Mouse (Mus musculus): ENCODE data around the gene Smurf2. TPM values are rescaled to one million over a fixed set of nuclear protein-coding genes. Genes with fewer than 3 reads are reported as not detected.
"Not testable (repeated sequence)": the region's sequence is repeated elsewhere in the genome, so short reads cannot be mapped to it uniquely, and the experiment has no call there.

The Smurf2 gene
- polyA plus RNA-seq, 1 experiment from 2014 or later: 16.5 TPM

DNA sequence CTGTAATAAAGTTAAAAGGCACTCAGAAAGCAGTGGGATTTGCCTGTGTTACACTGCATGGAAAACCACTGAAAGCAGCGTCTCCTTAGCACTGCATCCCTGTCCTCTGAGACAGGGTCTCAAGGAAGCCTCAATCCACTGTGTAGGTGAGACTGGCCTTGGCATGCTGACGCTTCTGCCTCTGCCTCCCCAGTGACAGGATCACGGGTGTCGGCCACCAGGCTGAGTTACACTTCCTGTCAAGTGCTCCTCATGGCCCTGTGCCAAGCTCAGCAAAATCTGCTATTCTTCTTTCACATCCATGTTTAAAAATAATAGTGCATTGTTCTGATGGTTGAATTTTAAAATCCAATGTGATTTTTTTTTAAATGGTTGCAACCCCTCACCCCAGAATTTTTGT lies 99.5 kb downstream of the Smurf2 start:
- Histone ChIP-seq H3K4me3 (no peak overlapping the region), H3K9ac (no peak overlapping the region), H3K4me2 (no peak overlapping the region), H3K27me3 (no peaks in the 10 kb centered on the region), H3K36me3 (peaks cover 72% of the 10 kb centered on the region), H3K4me1 (peaks cover 13% of the 10 kb centered on the region; the same call in 1 of the 2 replicates), H3K9me3 (no peaks in the 10 kb centered on the region), H3K27ac (no peak overlapping the region)
- WGBS: 26% methylated on average over 4 of the region's 4 CpGs
- no peak for ATAC-seq (ENCODE audit: borderline replicate concordance, extremely low read depth, low FRiP score, low TSS enrichment)

DNA sequence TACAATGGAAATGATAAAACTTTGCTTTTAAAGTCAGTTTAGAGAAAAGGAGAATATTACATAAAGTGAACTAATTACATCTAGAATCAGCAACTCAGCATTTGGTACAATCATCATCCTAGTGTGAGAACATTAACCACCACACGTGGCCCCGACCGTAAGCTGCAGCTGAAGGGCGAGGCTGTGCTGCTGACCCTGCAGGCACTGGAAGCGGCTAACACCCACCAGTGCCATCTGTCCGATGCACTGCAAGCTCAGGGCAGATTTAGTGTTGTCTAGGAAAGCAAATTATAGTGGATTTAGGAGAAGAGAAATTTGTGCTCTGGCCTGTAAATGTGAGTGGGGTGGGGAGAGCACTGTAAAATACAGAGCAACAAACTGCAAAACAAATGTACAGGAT lies 100.3 kb downstream of the Smurf2 start:
- no peak overlapping the region for H3K9ac ChIP-seq
- H3K4me1 ChIP-seq: peaks cover 13% of the 10 kb centered on the region; the same call in 1 of the 2 replicates
- H3K27ac ChIP-seq: no peak overlapping the region
- H3K4me2 ChIP-seq: no peak overlapping the region
- no peak overlapping the region for H3K4me3 ChIP-seq
- peaks cover 72% of the 10 kb centered on the region for H3K36me3 ChIP-seq
- 88% methylated on average over 6 of the region's 6 CpGs for WGBS
- ATAC-seq (ENCODE audit: borderline replicate concordance, extremely low read depth, low FRiP score, low TSS enrichment): no peak
- no peaks in the 10 kb centered on the region for H3K9me3 ChIP-seq
- no peaks in the 10 kb centered on the region for H3K27me3 ChIP-seq

GRCm38 (mm10) chr11:106819595-106819994 lies 100.9 kb downstream of the Smurf2 start:
- H3K9me3 ChIP-seq: no peaks in the 10 kb centered on the region
- no peak overlapping the region for H3K9ac ChIP-seq
- no peak overlapping the region for H3K4me2 ChIP-seq
- peaks cover 72% of the 10 kb centered on the region for H3K36me3 ChIP-seq
- no peaks in the 10 kb centered on the region for H3K27me3 ChIP-seq
- ATAC-seq (ENCODE audit: borderline replicate concordance, extremely low read depth, low FRiP score, low TSS enrichment): no peak
- H3K4me3 ChIP-seq: no peak overlapping the region
- WGBS: 85% methylated on average over 9 of the region's 9 CpGs
- no peak overlapping the region for H3K27ac ChIP-seq
- peaks cover 13% of the 10 kb centered on the region; the same call in 1 of the 2 replicates for H3K4me1 ChIP-seq

GRCm38 (mm10) chr11:106818341-106818740 lies 102.2 kb downstream of the Smurf2 start:
- 27% methylated on average over 9 of the region's 9 CpGs for WGBS
- no peak overlapping the region for H3K9ac ChIP-seq
- no peaks in the 10 kb centered on the region for H3K27me3 ChIP-seq
- H3K4me1 ChIP-seq: peaks cover 13% of the 10 kb centered on the region; the same call in 1 of the 2 replicates
- no peak overlapping the region for H3K27ac ChIP-seq
- no peak overlapping the region for H3K4me3 ChIP-seq
- no peaks in the 10 kb centered on the region for H3K9me3 ChIP-seq
- peaks cover 73% of the 10 kb centered on the region for H3K36me3 ChIP-seq
- ATAC-seq (ENCODE audit: borderline replicate concordance, extremely low read depth, low FRiP score, low TSS enrichment): no peak
- H3K4me2 ChIP-seq: no peak overlapping the region

- Histone ChIP-seq H3K4me3 (no peak overlapping the region), H3K27ac (no peak overlapping the region), H3K9ac (no peak overlapping the region), H3K9me3 (no peaks in the 10 kb centered on the region), H3K4me2 (no peak overlapping the region), H3K27me3 (no peaks in the 10 kb centered on the region), H3K36me3 (peaks cover 75% of the 10 kb centered on the region), H3K4me1 (peaks cover 13% of the 10 kb centered on the region; the same call in 1 of the 2 replicates)
- ATAC-seq (ENCODE audit: borderline replicate concordance, extremely low read depth, low FRiP score, low TSS enrichment): no peak
- WGBS: 81% methylated on average over 6 of the region's 6 CpGs
Observed at GRCm38 (mm10) chr11:106817808-106818207, 102.7 kb downstream of the Smurf2 start.

DNA sequence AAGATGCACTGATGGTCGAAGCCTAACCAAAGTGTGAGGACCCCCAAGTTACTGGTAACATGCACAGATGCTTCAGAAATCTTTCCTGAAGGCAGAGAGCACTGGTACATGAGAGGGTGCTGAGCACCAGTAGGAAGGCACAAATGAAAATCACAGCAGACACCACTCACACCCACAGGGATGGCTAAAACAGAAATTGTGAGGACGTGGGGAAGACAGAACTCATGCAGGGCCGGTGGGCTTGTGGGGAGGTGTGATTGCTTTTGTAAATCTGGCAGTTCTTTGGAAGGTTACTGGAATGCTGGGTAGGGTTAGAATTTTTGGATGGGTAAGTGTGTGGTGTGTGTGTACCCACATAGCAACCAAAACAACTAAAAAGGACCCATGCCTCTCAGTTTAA lies 103.4 kb downstream of the Smurf2 start:
- peaks cover 13% of the 10 kb centered on the region; the same call in 1 of the 2 replicates for H3K4me1 ChIP-seq
- WGBS: 83% methylated on average over 3 of the region's 3 CpGs

GRCm38 (mm10) chr11:106816316-106816715 lies 104.2 kb downstream of the Smurf2 start:
- H3K27ac ChIP-seq: no peak overlapping the region
- no peaks in the 10 kb centered on the region for H3K27me3 ChIP-seq
- H3K4me1 ChIP-seq: peaks cover 11% of the 10 kb centered on the region; the same call in 1 of the 2 replicates
- H3K9me3 ChIP-seq: no peaks in the 10 kb centered on the region
- 57% methylated on average over 7 of the region's 7 CpGs for WGBS
- ATAC-seq (ENCODE audit: borderline replicate concordance, extremely low read depth, low FRiP score, low TSS enrichment): no peak
- no peak overlapping the region for H3K4me3 ChIP-seq
- no peak overlapping the region for H3K4me2 ChIP-seq
- H3K9ac ChIP-seq: no peak overlapping the region
- H3K36me3 ChIP-seq: peaks cover 78% of the 10 kb centered on the region

More for the DNA sequence above, 103.4 kb downstream of the Smurf2 start:
- Histone ChIP-seq H3K27me3 (no peaks in the 10 kb centered on the region), H3K27ac (no peak overlapping the region), H3K36me3 (peaks cover 75% of the 10 kb centered on the region), H3K4me2 (no peak overlapping the region), H3K4me3 (no peak overlapping the region), H3K9me3 (no peaks in the 10 kb centered on the region), H3K9ac (no peak overlapping the region)
- ATAC-seq (ENCODE audit: borderline replicate concordance, extremely low read depth, low FRiP score, low TSS enrichment): no peak

- peaks cover 5% of the 10 kb centered on the region; the same call in 1 of the 2 replicates for H3K4me1 ChIP-seq
- no peaks in the 10 kb centered on the region for H3K27me3 ChIP-seq
- H3K9me3 ChIP-seq: no peaks in the 10 kb centered on the region
- H3K4me2 ChIP-seq: no peak overlapping the region
- no peak for ATAC-seq (ENCODE audit: borderline replicate concordance, extremely low read depth, low FRiP score, low TSS enrichment)
- 66% methylated on average over 2 of the region's 2 CpGs for WGBS
- peaks cover 77% of the 10 kb centered on the region for H3K36me3 ChIP-seq
- no peak overlapping the region for H3K9ac ChIP-seq
- no peak overlapping the region for H3K4me3 ChIP-seq
- H3K27ac ChIP-seq: no peak overlapping the region
Observed at GRCm38 (mm10) chr11:106815761-106816160, 104.8 kb downstream of the Smurf2 start.

DNA sequence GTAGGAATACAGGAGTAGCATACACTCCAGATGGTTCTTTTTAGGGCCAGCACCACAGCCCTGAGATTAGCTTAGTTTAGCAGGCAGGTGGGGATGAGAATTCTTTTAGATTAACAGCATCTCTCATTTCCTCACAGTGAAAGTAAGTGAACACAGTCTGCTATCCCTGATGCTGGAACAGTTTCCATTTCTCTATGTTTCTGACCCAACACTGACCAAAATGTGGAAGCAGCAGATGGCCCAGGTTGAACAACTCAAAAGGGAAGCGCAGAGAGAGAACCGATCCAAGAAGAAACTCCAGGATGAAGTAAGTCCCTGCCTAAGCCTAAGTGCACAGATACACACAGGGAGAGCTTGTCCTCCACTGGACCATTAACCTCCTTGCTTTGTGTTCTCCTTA lies 105.2 kb downstream of the Smurf2 start:
- Histone ChIP-seq H3K9ac (no peak overlapping the region), H3K4me3 (no peak overlapping the region), H3K4me1 (0 out of 2 replicates have a peak, but pooled peaks cover 5% of the 10 kb centered on the region), H3K36me3 (peaks cover 77% of the 10 kb centered on the region), H3K9me3 (no peaks in the 10 kb centered on the region), H3K4me2 (no peak overlapping the region), H3K27ac (no peak overlapping the region), H3K27me3 (no peaks in the 10 kb centered on the region)
- WGBS: 94% methylated on average over 2 of the region's 2 CpGs
- no peak for ATAC-seq (ENCODE audit: borderline replicate concordance, extremely low read depth, low FRiP score, low TSS enrichment)

GRCm38 (mm10) chr11:106814601-106815320 lies 105.8 kb downstream of the Smurf2 start:
- Histone ChIP-seq H3K4me3 (no peak overlapping the region), H3K4me2 (no peak overlapping the region), H3K9me3 (no peaks in the 10 kb centered on the region), H3K36me3 (peaks cover 79% of the 10 kb centered on the region), H3K9ac (no peak overlapping the region), H3K27ac (no peak overlapping the region), H3K4me1 (0 out of 2 replicates have a peak, but pooled peaks cover 5% of the 10 kb centered on the region), H3K27me3 (no peaks in the 10 kb centered on the region)
- no peak for ATAC-seq (ENCODE audit: borderline replicate concordance, extremely low read depth, low FRiP score, low TSS enrichment)
- WGBS: 69% methylated on average over 14 of the region's 14 CpGs

GRCm38 (mm10) chr11:106812410-106813136 lies 107.9 kb downstream of the Smurf2 start:
- Histone ChIP-seq H3K4me2 (no peak overlapping the region), H3K4me3 (no peak overlapping the region), H3K27ac (no peak overlapping the region), H3K9ac (no peak overlapping the region), H3K4me1 (no peaks in the 10 kb centered on the region), H3K9me3 (no peaks in the 10 kb centered on the region), H3K36me3 (peaks cover 82% of the 10 kb centered on the region), H3K27me3 (no peaks in the 10 kb centered on the region)
- 85% methylated on average over 7 of the region's 7 CpGs for WGBS
- ATAC-seq (ENCODE audit: borderline replicate concordance, extremely low read depth, low FRiP score, low TSS enrichment): no peak

DNA sequence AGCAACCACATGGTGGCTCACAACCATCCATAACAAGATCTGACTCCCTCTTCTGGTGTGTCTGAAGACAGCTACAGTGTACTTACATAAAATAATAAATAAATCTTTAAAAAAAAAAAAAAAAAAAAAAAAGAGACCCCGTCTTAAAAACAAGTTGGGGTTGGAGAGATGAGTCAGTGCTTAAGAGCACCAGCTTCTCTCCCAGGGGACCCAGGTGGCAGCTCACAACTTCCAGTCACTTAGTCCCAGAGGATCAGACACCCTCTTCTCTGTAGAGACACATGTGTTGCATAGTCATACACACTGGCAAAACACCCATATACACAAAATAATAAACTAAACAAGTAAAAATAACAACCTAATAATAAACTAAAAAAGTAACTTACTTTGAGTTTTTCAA lies 113.1 kb downstream of the Smurf2 start:
- H3K36me3 ChIP-seq: peaks cover 69% of the 10 kb centered on the region
- H3K27ac ChIP-seq; H3K4me3 ChIP-seq; H3K4me1 ChIP-seq; H3K4me2 ChIP-seq; ATAC-seq (ENCODE audit: borderline replicate concordance, extremely low read depth, low FRiP score, low TSS enrichment); H3K9me3 ChIP-seq; H3K9ac ChIP-seq; H3K27me3 ChIP-seq: not testable (repeated sequence)
- WGBS: 64% methylated on average over 1 of the region's 1 CpGs
